Mouse (Mus musculus) gastrocnemius, postnatal 4 days (tissue): ENCODE data around the gene Wdr20rt. TPM values are rescaled to one million over a fixed set of nuclear protein-coding genes. Genes with fewer than 3 reads are reported as not detected.
"Not testable (repeated sequence)": the region's sequence is repeated elsewhere in the genome, so short reads cannot be mapped to it uniquely, and the experiment has no call there.

Source experiments
- DNase-seq, 2 experiments: peaks; one replicate each; pipeline ENCODE4 v3.0.0; 2021 to 2022; ENCODE audit warnings: low spot score in 2 of 2, mixed read lengths in 2 of 2
- long read RNA-seq, 2 experiments: library from polyadenylated mRNA; stranded (forward); transcript quantifications; one replicate each; pipeline ENCODE4 v2.0.0; 2021
- total RNA-seq, 2 experiments: library from RNA; stranded (reverse); gene quantifications; 2 replicates each; pipeline ENCODE4 v1.2.3; 2021

The Wdr20rt gene
- not detected for total RNA-seq
- long read RNA-seq, experiment 1, result 0 reads
- long read RNA-seq, experiment 2, result 0 reads

GRCm38 (mm10) chr12:65225467-65225945 lies at the start of gene Wdr20rt:
Gene Wdr20rt (plus strand): TSS chr12:65225517.
- DNase-seq, result no peak

DNA sequence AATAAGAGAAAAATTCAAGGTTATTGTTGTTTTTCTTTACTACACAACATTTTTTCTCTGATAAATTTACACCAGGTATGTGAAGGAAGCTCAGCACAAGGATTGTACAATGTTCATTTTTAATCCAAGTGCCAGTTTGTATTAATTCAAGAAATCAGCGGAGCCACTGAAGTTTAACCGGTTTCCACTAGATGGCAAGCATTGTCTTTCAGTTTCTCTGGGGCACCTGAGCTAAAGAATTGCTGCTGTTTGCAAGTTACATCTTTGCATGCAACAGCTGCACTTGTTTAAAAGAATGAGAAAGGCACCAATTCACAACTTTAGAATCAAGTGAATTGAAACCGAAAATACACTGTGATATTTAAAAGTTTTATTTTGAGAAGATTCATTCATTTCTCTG lies 38.0 kb upstream of the Wdr20rt start:
- no peak for DNase-seq

DNA sequence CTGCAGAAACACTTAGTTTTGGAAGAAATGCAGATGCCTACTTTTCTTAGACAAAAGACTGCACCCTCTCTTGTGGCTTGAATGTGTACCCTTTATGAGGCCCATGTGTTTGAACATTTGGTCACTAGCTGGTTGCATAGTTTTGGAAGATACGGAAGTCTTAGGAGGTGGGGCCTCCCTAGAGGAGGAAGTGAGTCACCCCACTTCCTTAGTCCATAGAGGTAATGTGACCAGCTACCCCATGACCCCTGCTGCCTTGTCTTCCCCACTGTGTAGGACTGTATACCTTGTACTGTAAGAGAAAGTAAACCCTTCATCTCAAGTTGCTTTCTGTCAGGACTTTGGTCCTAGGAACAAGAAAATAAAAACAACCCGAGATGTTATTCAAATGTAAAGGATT lies 36.1 kb upstream of the Wdr20rt start:
- DNase-seq, result no peak

DNA sequence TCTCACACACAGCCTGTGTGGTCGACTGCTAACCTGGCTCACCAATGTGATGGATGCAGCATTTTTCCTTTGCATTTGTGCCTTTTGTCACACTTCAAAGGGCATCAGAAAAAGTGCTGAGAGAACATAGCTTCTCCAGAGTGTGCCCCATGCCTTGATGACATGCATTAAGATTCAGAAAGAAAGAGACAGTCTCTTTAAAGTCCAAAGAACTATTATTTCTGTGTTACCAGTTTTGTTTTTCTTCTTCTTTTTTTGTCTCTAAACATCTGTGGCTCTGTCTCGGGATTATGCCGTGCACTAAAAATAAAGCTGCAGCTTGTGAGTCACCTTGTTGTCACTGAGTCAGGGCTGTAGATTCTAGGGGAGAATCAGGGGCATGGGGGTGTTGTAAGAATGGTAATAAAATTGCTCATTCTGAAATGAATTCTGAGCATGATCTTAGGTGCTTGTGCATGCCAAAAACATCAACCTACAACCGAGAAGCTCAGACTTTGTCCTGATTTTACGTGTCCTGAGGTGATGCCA lies 31.2 kb upstream of the Wdr20rt start:
- no peak for DNase-seq

GRCm38 (mm10) chr12:65201812-65202211 lies 23.5 kb upstream of the Wdr20rt start:
- no peak for DNase-seq

DNA sequence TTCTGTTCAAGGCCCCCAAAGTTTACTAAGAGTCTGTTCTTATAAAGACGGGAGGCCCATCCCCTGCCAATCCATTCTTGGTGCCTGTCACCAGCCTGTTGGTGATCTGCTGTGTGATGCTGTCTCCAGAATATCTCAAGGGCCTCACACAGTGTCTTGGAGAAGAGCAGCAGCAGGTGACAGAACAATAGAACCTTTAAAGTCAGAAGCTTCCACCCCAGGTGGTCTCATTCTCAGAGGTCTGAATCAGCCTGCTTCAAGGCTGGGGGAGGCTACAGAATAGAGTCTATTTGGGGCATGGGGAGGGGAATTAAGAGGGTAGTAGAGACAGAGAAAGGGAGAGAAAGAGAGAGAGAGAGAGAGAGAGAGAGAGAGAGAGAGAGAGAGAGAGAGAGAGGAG lies 18.9 kb upstream of the Wdr20rt start:
- DNase-seq, result no peak

- no peak for DNase-seq
Observed at GRCm38 (mm10) chr12:65216404-65216840, 8.9 kb upstream of the Wdr20rt start.

GRCm38 (mm10) chr12:65228628-65229027 lies 3.3 kb downstream of the Wdr20rt start:
- no peak for DNase-seq

GRCm38 (mm10) chr12:65229041-65229440 lies 3.7 kb downstream of the Wdr20rt start:
- DNase-seq, result no peak

DNA sequence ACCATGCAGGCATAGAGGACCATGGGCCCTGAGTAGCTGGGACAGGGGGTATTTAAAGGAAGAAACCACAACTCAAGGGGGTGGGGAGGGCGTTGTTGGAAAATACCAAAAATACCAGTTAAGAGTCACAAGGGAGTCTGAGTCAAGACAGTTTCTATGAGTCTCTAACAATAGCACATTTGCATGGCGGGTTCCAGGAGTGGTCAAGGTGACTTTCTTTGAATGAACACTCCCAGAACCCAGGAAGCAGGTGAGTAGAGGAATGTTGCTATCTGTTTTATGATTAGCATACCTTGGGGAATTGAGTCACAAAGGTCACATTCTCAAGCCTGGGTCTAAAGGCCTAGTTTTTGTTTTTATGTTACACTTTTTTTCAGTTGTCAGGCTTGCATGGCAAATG lies 7.5 kb downstream of the Wdr20rt start:
- not testable (repeated sequence) for DNase-seq

- no peak for DNase-seq
Observed at GRCm38 (mm10) chr12:65250116-65250738, 24.9 kb downstream of the Wdr20rt start.

- no peak for DNase-seq
Observed at GRCm38 (mm10) chr12:65256887-65257286, 31.6 kb downstream of the Wdr20rt start.

- DNase-seq, result no peak
Observed at GRCm38 (mm10) chr12:65258212-65259138, 33.2 kb downstream of the Wdr20rt start.

DNA sequence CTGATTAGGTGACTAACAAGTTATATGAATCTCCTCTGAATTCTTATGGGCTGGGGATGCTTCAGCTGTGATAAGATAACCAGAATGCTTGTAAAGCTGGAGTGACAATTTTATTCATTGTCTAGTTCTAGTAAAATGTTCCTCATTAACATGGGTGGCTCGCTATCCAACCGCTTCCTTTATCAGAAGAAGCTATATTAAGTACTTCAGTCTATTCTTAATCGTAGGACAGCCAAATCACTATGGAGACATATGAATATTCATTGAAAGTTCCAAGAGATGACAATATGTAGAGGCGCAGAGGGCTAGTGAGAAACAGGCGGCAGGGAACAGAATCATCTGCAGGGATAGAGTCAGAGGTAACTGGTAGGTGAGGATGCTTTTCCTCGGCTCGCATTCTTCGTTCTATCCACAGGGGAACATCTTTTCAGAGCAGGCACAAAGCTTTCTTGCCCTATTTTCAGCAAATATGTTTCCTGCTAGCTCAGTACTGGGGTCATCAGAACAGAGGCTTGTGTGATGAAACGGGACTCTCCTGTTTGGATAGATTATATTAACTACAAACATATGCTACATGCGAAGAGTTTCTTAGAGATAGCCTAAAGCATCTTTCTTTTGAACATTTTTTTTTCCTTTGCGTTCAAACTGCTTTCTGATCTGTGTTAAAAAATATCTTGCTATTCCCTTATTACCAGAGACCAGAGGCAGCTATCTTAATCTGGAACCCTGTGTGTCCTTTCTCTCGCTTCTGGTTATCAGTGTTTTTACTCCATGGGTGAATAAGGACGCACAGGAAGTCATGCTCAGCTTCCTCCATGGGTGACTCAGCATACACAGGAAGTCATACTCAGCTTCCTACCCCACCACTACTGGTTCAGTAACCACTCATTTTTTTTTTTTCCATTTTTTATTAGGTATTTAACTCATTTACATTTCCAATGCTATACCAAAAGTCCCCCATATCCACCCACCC lies 34.1 kb downstream of the Wdr20rt start:
- DNase-seq, result no peak

- DNase-seq, result no peak
Observed at GRCm38 (mm10) chr12:65268311-65268984, 43.1 kb downstream of the Wdr20rt start.

DNA sequence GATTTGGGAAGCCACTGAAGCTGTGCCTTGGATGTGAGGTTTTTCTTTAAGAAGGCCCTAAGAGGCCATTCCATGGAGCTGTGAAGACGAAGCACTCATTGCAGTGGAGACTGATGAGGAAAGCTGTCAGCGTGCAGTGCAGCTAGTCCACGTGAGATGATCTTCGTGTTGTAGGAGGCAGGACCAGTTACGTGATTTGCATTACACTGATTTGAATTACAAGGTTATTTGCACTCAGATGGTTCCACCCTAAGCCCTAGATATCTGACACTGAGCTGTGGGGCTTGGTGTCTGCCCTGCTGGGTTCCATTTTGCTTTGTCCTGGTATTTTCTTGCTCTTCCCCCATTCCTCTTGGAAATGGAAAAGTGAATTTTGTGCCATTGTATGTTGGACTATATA lies 44.1 kb downstream of the Wdr20rt start:
- no peak for DNase-seq

- no peak for DNase-seq
Observed at GRCm38 (mm10) chr12:65273807-65274206, 48.5 kb downstream of the Wdr20rt start.
